8 mouse cellular contexts compared by ENCODE assay signal in genomic region chr3:95315844-95316550, GRCm38 (mm10). TPM values are rescaled to one million over a fixed set of nuclear protein-coding genes. Genes with fewer than 3 reads are reported as not detected.
DNase-seq lines count a peak whose midpoint lies in the region; ATAC-seq and TF ChIP-seq lines count a peak whose summit lies in the region.

No protein-coding gene starts in this region.

- dilution Hi-C loops in CH12.LX (cut with MboI; ENCODE audit: extremely low pct_ligation_motif_present, extremely low pct_unique_long_range_greater_than_20kb, low sequenced_read_pairs), result no loop called here

- H3K4me1 ChIP-seq in CH12.LX (ENCODE audit: control insufficient read depth in 1 of 2, insufficient read depth in 2 of 2), result peaks cover 24 to 55% of the 10 kb centered on the region in 2 experiments
- peaks cover 33% of the 10 kb centered on the region for H3K4me1 ChIP-seq in forebrain, embryonic 15.5 days
- H3K4me1 ChIP-seq in liver, embryonic 12.5 days, result peaks cover 81% of the 10 kb centered on the region

- peak overlapping the region; percentile 34 for H3K27ac ChIP-seq in CH12.LX (ENCODE audit: insufficient read depth, low read depth)
- H3K27ac ChIP-seq in forebrain, embryonic 15.5 days (replicated peaks), result peak overlapping the region; percentile 90
- peak overlapping the region; percentile 94 for H3K27ac ChIP-seq in liver, embryonic 12.5 days

- no peak for TF ChIP-seq CTCF in CH12.LX (conservative IDR thresholded peaks at IDR 0.05 in 1 of 2, IDR thresholded peaks at IDR 0.05 in 1 of 2; ENCODE audit: low read depth in 2 of 2, low read length in 2 of 2)

- H3K36me3 ChIP-seq in CH12.LX (replicated peaks in 1 of 2; ENCODE audit: control insufficient read depth in 1 of 2, insufficient read depth in 1 of 2, low read length in 1 of 2), result peaks cover 17 to 33% of the 10 kb centered on the region in 2 experiments
- peaks cover 10% of the 10 kb centered on the region for H3K36me3 ChIP-seq in forebrain, embryonic 15.5 days
- H3K36me3 ChIP-seq in liver, embryonic 12.5 days, result peaks cover 32% of the 10 kb centered on the region

- no peak for TF ChIP-seq POLR2A in CH12.LX (IDR thresholded peaks at IDR 0.05; ENCODE audit: low read depth, low read length)

- in situ Hi-C loops in CH12.LX (cut with MboI; ENCODE audit: low pct_ligation_motif_present, low pct_unique_long_range_greater_than_20kb, low sequenced_read_pairs), result loop anchor here (5.0 kb wide), 1 partner anchor 36 kb away; no protein-coding TSS in a partner anchor

- H3K4me2 ChIP-seq in CH12.LX (ENCODE audit: insufficient read depth, low read depth, poor library complexity, severe bottlenecking), result peak overlapping the region; percentile 100
- H3K4me2 ChIP-seq in forebrain, embryonic 15.5 days (replicated peaks), result peak overlapping the region; percentile 68
- peak overlapping the region; percentile 90 for H3K4me2 ChIP-seq in liver, embryonic 12.5 days

- H3K9me3 ChIP-seq in CH12.LX (replicated peaks; ENCODE audit: low read length), result no peaks in the 10 kb centered on the region
- H3K9me3 ChIP-seq in forebrain, embryonic 15.5 days, result no peaks in the 10 kb centered on the region
- H3K9me3 ChIP-seq in liver, embryonic 12.5 days (replicated peaks), result no peaks in the 10 kb centered on the region

- H3K79me2 ChIP-seq in CH12.LX (replicated peaks; ENCODE audit: control insufficient read depth, extremely low read depth, insufficient read depth, poor library complexity, severe bottlenecking), result peaks cover 46% of the 10 kb centered on the region

- no peak for TF ChIP-seq RAD21 in CH12.LX (IDR thresholded peaks at IDR 0.05; ENCODE audit: low read depth, low read length)

- TF ChIP-seq EP300 in CH12.LX (IDR thresholded peaks at IDR 0.05; ENCODE audit: low read length), result no peak

- peak overlapping the region; percentile 79 to 85 (median 83) for H3K4me3 ChIP-seq in CH12.LX (replicated peaks in 1 of 3; ENCODE audit: low read depth in 2 of 3, low read length in 2 of 3, poor library complexity in 1 of 3)
- peak overlapping the region; percentile 85 for H3K4me3 ChIP-seq in forebrain, embryonic 15.5 days
- H3K4me3 ChIP-seq in liver, embryonic 12.5 days, result peak overlapping the region; percentile 91

- DNase-seq in 416B (ENCODE audit: low read depth), result peak; percentile 55
- no peak for DNase-seq in CH12.LX (ENCODE audit: extremely low read depth)
- DNase-seq in layer of hippocampus, postnatal 14 days (ENCODE audit: low spot score in 2 of 2), result no peak
- DNase-seq in right cerebral cortex, adult 18-20 months, result no peak
- DNase-seq in frontal cortex, postnatal 14 days (ENCODE audit: low spot score in 2 of 2), result no peak
- DNase-seq in left cerebral cortex, postnatal 4 days, result no peak

- intact Hi-C loops in left cerebral cortex, postnatal 4 days (cut with DNase I), result no loop called here

- ATAC-seq in forebrain, embryonic 15.5 days (replicated peaks), result no peak
- no peak; the same call in 1 of the 2 replicates for ATAC-seq in liver, embryonic 12.5 days

- no peaks in the 10 kb centered on the region for H3K27me3 ChIP-seq in CH12.LX (replicated peaks)
- no peaks in the 10 kb centered on the region for H3K27me3 ChIP-seq in forebrain, embryonic 15.5 days
- no peaks in the 10 kb centered on the region for H3K27me3 ChIP-seq in liver, embryonic 12.5 days (replicated peaks)

- 10% methylated on average over 9 of the region's 9 CpGs for WGBS in forebrain, embryonic 15.5 days
- 4% methylated on average over 9 of the region's 9 CpGs for WGBS in liver, embryonic 12.5 days (ENCODE audit: insufficient replicate concordance)

- H3K9ac ChIP-seq in CH12.LX (ENCODE audit: insufficient read depth, low read depth), result peak overlapping the region; percentile 97
- H3K9ac ChIP-seq in forebrain, embryonic 15.5 days (replicated peaks), result peak overlapping the region; percentile 92
- peak overlapping the region; percentile 97 for H3K9ac ChIP-seq in liver, embryonic 12.5 days

TF ChIP-seq in CH12.LX, 34 proteins besides CTCF, POLR2A, EP300 and RAD21:
- TF ChIP-seq NRF1 (IDR thresholded peaks at IDR 0.05; ENCODE audit: low read depth, low read length) (no peak), JUND (conservative IDR thresholded peaks at IDR 0.05; ENCODE audit: low read depth, low read length) (no peak), ETS1 (conservative IDR thresholded peaks at IDR 0.05; ENCODE audit: low read depth, low read length) (no peak), IRF4 (IDR thresholded peaks at IDR 0.05; ENCODE audit: low read depth, low read length) (no peak), PAX5 (IDR thresholded peaks at IDR 0.05; ENCODE audit: low read length) (no peak), CHD2 (IDR thresholded peaks at IDR 0.05; ENCODE audit: low read length) (no peak), SIN3A (IDR thresholded peaks at IDR 0.05; ENCODE audit: low read length) (no peak), MYC (IDR thresholded peaks at IDR 0.05; ENCODE audit: low read depth, low read length) (no peak), USF1 (IDR thresholded peaks at IDR 0.05; ENCODE audit: low read depth, low read length) (no peak), ZMIZ1 (IDR thresholded peaks at IDR 0.05; ENCODE audit: low read depth, low read length) (no peak), SMC3 (IDR thresholded peaks at IDR 0.05; ENCODE audit: low read depth, low read length) (no peak), E2F4 (IDR thresholded peaks at IDR 0.05; ENCODE audit: insufficient replicate concordance, low read depth, low read length) (no peak), TBP (conservative IDR thresholded peaks at IDR 0.05; ENCODE audit: low read depth, low read length) (no peak), NELFE (IDR thresholded peaks at IDR 0.05; ENCODE audit: low read depth, low read length) (no peak), ZC3H11A (IDR thresholded peaks at IDR 0.05; ENCODE audit: low read depth, low read length) (no peak), BHLHE40 (IDR thresholded peaks at IDR 0.05; ENCODE audit: low read depth, low read length) (no peak)

RNA-seq across cellular contexts. Expression of gene Cers2, which starts 1.4 kb away (rescaled TPM):
- total RNA-seq in CH12.LX (2012; rRNA removed) (70.6 and 81.1 TPM in 2 replicates), CH12.LX (2014; rRNA removed) (96.7 and 105 TPM in 2 replicates)
- 84.5 and 89.8 TPM in 2 replicates for polyA plus RNA-seq in CH12.LX (2012; ENCODE audit: insufficient read length, low read depth)
- polyA plus RNA-seq in forebrain, embryonic 15.5 days (2015; fragmentation: Nextera tagmentation; extraction: Ambion mirVana), result 96.7 and 101 TPM in 2 replicates
- 134 and 135 TPM in 2 replicates for polyA plus RNA-seq in liver, embryonic 12.5 days (2016; fragmentation: Nextera tagmentation; extraction: Ambion mirVana)
- 10 to 100 TPM; 60.8 to 62.0 TPM for total RNA-seq in layer of hippocampus, postnatal 14 days (2021)
- 10 to 100 TPM; 53.4 to 54.4 TPM for total RNA-seq in left cerebral cortex, postnatal 4 days (2021)

RNA-seq across cellular contexts. Expression of gene Anxa9, which starts 9.0 kb away (rescaled TPM):
- 1.9 and 2.5 TPM in 2 replicates for total RNA-seq in CH12.LX (2012; rRNA removed)
- 1.4 and 1.5 TPM in 2 replicates for total RNA-seq in CH12.LX (2014; rRNA removed)
- polyA plus RNA-seq in CH12.LX (2012; ENCODE audit: insufficient read length, low read depth), result 3.6 and 4.1 TPM in 2 replicates
- 0.47 and 0.61 TPM in 2 replicates for polyA plus RNA-seq in forebrain, embryonic 15.5 days (2015; fragmentation: Nextera tagmentation; extraction: Ambion mirVana)
- polyA plus RNA-seq in liver, embryonic 12.5 days (2016; fragmentation: Nextera tagmentation; extraction: Ambion mirVana), result 3.1 and 4.6 TPM in 2 replicates
- total RNA-seq in layer of hippocampus, postnatal 14 days (2021), result under 1 TPM; 0.51 to 0.95 TPM
- total RNA-seq in left cerebral cortex, postnatal 4 days (2021), result 1 to 10 TPM; 1.0 to 1.2 TPM

RNA-seq across cellular contexts. Expression of gene Prune1, which starts 34.1 kb away (rescaled TPM):
- 7.1 and 8.4 TPM in 2 replicates for total RNA-seq in CH12.LX (2012; rRNA removed)
- 7.1 and 8.5 TPM in 2 replicates for total RNA-seq in CH12.LX (2014; rRNA removed)
- 8.8 and 9.1 TPM in 2 replicates for polyA plus RNA-seq in CH12.LX (2012; ENCODE audit: insufficient read length, low read depth)
- polyA plus RNA-seq in forebrain, embryonic 15.5 days (2015; fragmentation: Nextera tagmentation; extraction: Ambion mirVana), result 42.0 and 44.4 TPM in 2 replicates
- polyA plus RNA-seq in liver, embryonic 12.5 days (2016; fragmentation: Nextera tagmentation; extraction: Ambion mirVana), result 11.8 and 12.1 TPM in 2 replicates
- total RNA-seq in layer of hippocampus, postnatal 14 days (2021), result 10 to 100 TPM; 26.8 to 26.9 TPM
- total RNA-seq in left cerebral cortex, postnatal 4 days (2021), result 10 to 100 TPM; 63.9 to 69.3 TPM

RNA-seq across cellular contexts. Expression of gene Mindy1, which starts 34.9 kb away (rescaled TPM):
- total RNA-seq in CH12.LX (2012; rRNA removed), result 4.9 and 5.4 TPM in 2 replicates
- total RNA-seq in CH12.LX (2014; rRNA removed), result 5.0 and 6.0 TPM in 2 replicates
- polyA plus RNA-seq in CH12.LX (2012; ENCODE audit: insufficient read length, low read depth), result 8.7 and 14.4 TPM in 2 replicates
- polyA plus RNA-seq in forebrain, embryonic 15.5 days (2015; fragmentation: Nextera tagmentation; extraction: Ambion mirVana), result 46.1 and 46.2 TPM in 2 replicates
- 18.8 and 22.5 TPM in 2 replicates for polyA plus RNA-seq in liver, embryonic 12.5 days (2016; fragmentation: Nextera tagmentation; extraction: Ambion mirVana)
- 10 to 100 TPM; 26.2 to 28.5 TPM for total RNA-seq in layer of hippocampus, postnatal 14 days (2021)
- total RNA-seq in left cerebral cortex, postnatal 4 days (2021), result 10 to 100 TPM; 29.7 to 32.6 TPM

RNA-seq across cellular contexts. Expression of gene Setdb1, which starts 41.0 kb away (rescaled TPM):
- total RNA-seq in CH12.LX (2012; rRNA removed) (33.7 and 36.1 TPM in 2 replicates), CH12.LX (2014; rRNA removed) (43.2 and 46.5 TPM in 2 replicates)
- polyA plus RNA-seq in CH12.LX (2012; ENCODE audit: insufficient read length, low read depth), result 45.1 and 49.5 TPM in 2 replicates
- polyA plus RNA-seq in forebrain, embryonic 15.5 days (2015; fragmentation: Nextera tagmentation; extraction: Ambion mirVana), result 45.2 and 48.8 TPM in 2 replicates
- 31.0 and 31.6 TPM in 2 replicates for polyA plus RNA-seq in liver, embryonic 12.5 days (2016; fragmentation: Nextera tagmentation; extraction: Ambion mirVana)
- 10 to 100 TPM; 40.7 to 40.8 TPM for total RNA-seq in layer of hippocampus, postnatal 14 days (2021)
- total RNA-seq in left cerebral cortex, postnatal 4 days (2021), result 10 to 100 TPM; 60.0 to 64.4 TPM

Comparison
In these comparisons a context has a peak if more than half of its experiments do, and no peak if none do; other contexts are left out.
1. H3K27ac ChIP-seq: peak in every context shown above with its lines; median percentile 94 in liver, embryonic 12.5 days; 90 in forebrain, embryonic 15.5 days; 34 in CH12.LX.